Mouse (Mus musculus): Measurements from ENCODE around the gene Bhlhe23.

DNA sequence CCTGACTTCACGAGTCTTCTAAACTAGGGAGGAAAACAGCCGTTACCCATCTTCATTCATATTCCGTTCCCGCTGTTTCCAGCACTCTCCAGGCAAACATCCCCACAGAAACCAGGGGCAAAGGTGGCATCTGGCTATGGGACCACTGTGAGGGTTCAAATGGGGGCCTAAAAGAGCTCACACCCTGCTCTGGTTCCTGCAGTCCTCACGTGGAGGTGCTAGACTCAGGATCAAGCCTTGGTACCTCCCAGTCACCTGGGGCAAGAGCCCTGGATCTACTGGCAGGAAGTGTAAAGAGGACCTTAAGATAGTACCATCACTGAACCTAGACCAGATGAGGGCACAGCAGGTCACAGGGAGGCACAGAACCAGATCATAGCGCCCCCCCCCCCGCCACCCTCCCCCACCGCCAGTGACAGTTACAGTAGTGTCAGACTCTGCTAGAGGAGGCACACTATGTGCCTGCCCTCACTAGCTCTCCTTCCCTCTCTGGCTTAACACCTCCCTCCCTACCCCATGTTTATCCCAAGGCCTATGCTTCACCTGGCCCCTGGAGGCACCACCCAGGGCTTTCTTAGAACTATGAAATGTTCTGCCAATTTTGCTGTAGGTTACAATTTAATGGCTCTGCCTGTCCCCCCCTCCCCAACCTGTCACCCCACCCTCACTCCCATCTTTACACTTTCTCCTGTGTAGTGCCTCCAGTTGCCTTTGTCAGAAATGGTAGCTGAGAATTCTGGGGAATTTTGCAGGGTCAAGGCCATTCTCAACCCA is 50.7 kb downstream of the Bhlhe23 start:
- no peak for TF ChIP-seq CTCF (IDR thresholded peaks at IDR 0.05; ENCODE audit: insufficient read depth, low read depth, low read length)
- TF ChIP-seq POLR2A (IDR thresholded peaks at IDR 0.05; ENCODE audit: insufficient read depth, low read depth, low read length) = no peak

Measured in olfactory bulb, adult 2 months (tissue).